Mouse (Mus musculus) myocyte (in vitro differentiated cells): Measurements from ENCODE around the gene Gm38392.

Source experiments
- E2F4 ChIP-seq: IDR thresholded peaks from one replicate; pipeline ENCODE4 v1.6.1; 2011; ENCODE audit warnings: mild to moderate bottlenecking, control low read depth, moderate library complexity; ENCODE audit not compliant: insufficient read depth
- MAX ChIP-seq: IDR thresholded peaks from one replicate; pipeline ENCODE4 v1.6.1; 2011; ENCODE audit warnings: low read depth, mild to moderate bottlenecking, control low read depth
- MYOD1 ChIP-seq, 3 experiments: IDR thresholded peaks; one replicate each; pipeline ENCODE4 v1.6.1; 2011; ENCODE audit warnings: control low read depth in 2 of 3, low read depth in 2 of 3, mild to moderate bottlenecking in 2 of 3, moderate library complexity in 1 of 3; ENCODE audit not compliant: insufficient read length in 2 of 3, control insufficient read depth in 1 of 3
- POLR2A ChIP-seq: IDR thresholded peaks from one replicate; pipeline ENCODE4 v1.6.1; 2011; ENCODE audit warnings: low read depth, mild to moderate bottlenecking, control low read depth, moderate library complexity; ENCODE audit not compliant: insufficient read length
- SRF ChIP-seq: IDR thresholded peaks from one replicate; pipeline ENCODE4 v1.6.1; 2011; ENCODE audit warnings: low read depth; ENCODE audit not compliant: control insufficient read depth, insufficient read length
- TCF12 ChIP-seq: IDR thresholded peaks from one replicate; pipeline ENCODE4 v1.6.1; 2011; ENCODE audit warnings: mild to moderate bottlenecking, control low read depth; ENCODE audit not compliant: poor library complexity, insufficient read depth, severe bottlenecking

- TF ChIP-seq MYOD1 (IDR thresholded peaks at IDR 0.05; ENCODE audit: control insufficient read depth in 1 of 3, insufficient read length in 2 of 3, low read depth in 2 of 3) (no peak), E2F4 (no peak), POLR2A (no peak), TCF12 (no peak), SRF (no peak), MAX (no peak)
Observed at GRCm38 (mm10) chr3:88200161-88200971, 86.6 kb downstream of the Gm38392 start.
